Mouse (Mus musculus): ENCODE data around the gene Tyk2. TPM values are rescaled to one million over a fixed set of nuclear protein-coding genes. Genes with fewer than 3 reads are reported as not detected.

Gene Tyk2
- polyA plus RNA-seq, 1 experiment: 22.6 TPM

- WGBS: 94% methylated on average over 16 of the region's 16 CpGs
Observed at GRCm38 (mm10) chr9:21121483-21121882, 9.6 kb downstream of the Tyk2 start.

GRCm38 (mm10) chr9:21117073-21117472, 14.0 kb downstream of the Tyk2 start:
- no peak for DNase-seq (ENCODE audit: low read depth, low spot score)
- WGBS: 76% methylated on average over 6 of the region's 6 CpGs

More at GRCm38 (mm10) chr9:21121483-21121882, 9.6 kb downstream of the Tyk2 start:
- no peak for DNase-seq (ENCODE audit: low read depth, low spot score)

- 90% methylated on average over 8 of the region's 8 CpGs for WGBS
- no peak for DNase-seq (ENCODE audit: low read depth, low spot score)
Observed at GRCm38 (mm10) chr9:21115105-21115504, 15.9 kb downstream of the Tyk2 start.

- no peak for DNase-seq (ENCODE audit: low read depth, low spot score)
- WGBS: 89% methylated on average over 7 of the region's 7 CpGs
Observed at GRCm38 (mm10) chr9:21114190-21114589, 16.9 kb downstream of the Tyk2 start.

- no peak for DNase-seq (ENCODE audit: low read depth, low spot score)
- 72% methylated on average over 6 of the region's 6 CpGs for WGBS
Observed at GRCm38 (mm10) chr9:21113751-21114150, 17.3 kb downstream of the Tyk2 start.

- no peak for DNase-seq (ENCODE audit: low read depth, low spot score)
- WGBS: 64% methylated on average over 23 of the region's 23 CpGs
Observed at GRCm38 (mm10) chr9:21107607-21108237, 23.3 kb downstream of the Tyk2 start.

- no peak for DNase-seq (ENCODE audit: low read depth, low spot score)
- 79% methylated on average over 5 of the region's 5 CpGs for WGBS
Observed at GRCm38 (mm10) chr9:21105760-21106564, 25.1 kb downstream of the Tyk2 start.

- 88% methylated on average over 6 of the region's 6 CpGs for WGBS
- DNase-seq (ENCODE audit: low read depth, low spot score): no peak
Observed at GRCm38 (mm10) chr9:21104814-21105213, 26.2 kb downstream of the Tyk2 start.

GRCm38 (mm10) chr9:21102076-21102475, 29.0 kb downstream of the Tyk2 start:
- no peak for DNase-seq (ENCODE audit: low read depth, low spot score)
- WGBS: 93% methylated on average over 2 of the region's 2 CpGs

GRCm38 (mm10) chr9:21100447-21101161, 30.4 kb downstream of the Tyk2 start:
- 50% methylated on average over 15 of the region's 15 CpGs for WGBS
- DNase-seq (ENCODE audit: low read depth, low spot score): no peak

- no peak for DNase-seq (ENCODE audit: low read depth, low spot score)
- 38% methylated on average over 8 of the region's 8 CpGs for WGBS
Observed at GRCm38 (mm10) chr9:21097793-21098192, 33.2 kb downstream of the Tyk2 start.

GRCm38 (mm10) chr9:21095958-21096357, 35.1 kb downstream of the Tyk2 start:
- WGBS: 96% methylated on average over 4 of the region's 4 CpGs
- no peak for DNase-seq (ENCODE audit: low read depth, low spot score)

GRCm38 (mm10) chr9:21093423-21093822, 37.6 kb downstream of the Tyk2 start:
- WGBS: 96% methylated on average over 9 of the region's 9 CpGs
- DNase-seq (ENCODE audit: low read depth, low spot score): no peak

GRCm38 (mm10) chr9:21091707-21092320, 39.2 kb downstream of the Tyk2 start, which contains the start of the genes Gm38431 and Raver1:
Gene Gm38431 (minus strand): TSS chr9:21091997.
Gene Raver1 (minus strand): TSS chr9:21092008.
- peak; percentile 87 for DNase-seq (ENCODE audit: low read depth, low spot score)
- WGBS: under 1% methylated on average over 54 of the region's 54 CpGs

GRCm38 (mm10) chr9:21090972-21091706, 39.9 kb downstream of the Tyk2 start:
- under 1% methylated on average over 24 of the region's 24 CpGs for WGBS
- DNase-seq (ENCODE audit: low read depth, low spot score): no peak

GRCm38 (mm10) chr9:21090537-21090936, 40.5 kb downstream of the Tyk2 start:
- WGBS: 79% methylated on average over 1 of the region's 1 CpGs
- DNase-seq (ENCODE audit: low read depth, low spot score): no peak

- no peak for DNase-seq (ENCODE audit: low read depth, low spot score)
Observed at GRCm38 (mm10) chr9:21083324-21083723, 47.7 kb downstream of the Tyk2 start.

GRCm38 (mm10) chr9:21081127-21081526, 49.9 kb downstream of the Tyk2 start:
- no peak for DNase-seq (ENCODE audit: low read depth, low spot score)
- WGBS: 84% methylated on average over 9 of the region's 9 CpGs

More at GRCm38 (mm10) chr9:21083324-21083723, 47.7 kb downstream of the Tyk2 start:
- 77% methylated on average over 3 of the region's 3 CpGs for WGBS

- 89% methylated on average over 3 of the region's 3 CpGs for WGBS
Observed at GRCm38 (mm10) chr9:21075625-21076024, 55.4 kb downstream of the Tyk2 start.

More at GRCm38 (mm10) chr9:21075625-21076024, 55.4 kb downstream of the Tyk2 start:
- no peak for DNase-seq (ENCODE audit: low read depth, low spot score)
